15 mouse cellular contexts compared by ENCODE assay signal in genomic region chr12:95267187-95267586, GRCm38 (mm10).
"Had no signal": no experiment of that assay in that cellular context is flagged by ENCODE, and none has a peak within 500 bp of the region (broad histone marks: within the 10 kb centered on the region; RNA-seq: fewer than 3 reads in every experiment).

No protein-coding gene starts in this region.

- H3K4me1 ChIP-seq: liver, embryonic 15.5 days; megakaryocyte, embryonic 14.5 days; midbrain, embryonic 13.5 days; midbrain, embryonic 15.5 days; neural tube, embryonic 12.5 days; stomach, embryonic 15.5 days had no signal

- H3K9ac ChIP-seq: liver, embryonic 15.5 days; liver, postnatal 0 days; midbrain, embryonic 13.5 days; midbrain, embryonic 15.5 days; neural tube, embryonic 12.5 days; stomach, embryonic 15.5 days had no signal

- H3K4me3 ChIP-seq: liver, embryonic 15.5 days; megakaryocyte, embryonic 14.5 days; midbrain, embryonic 13.5 days; midbrain, embryonic 15.5 days; neural tube, embryonic 12.5 days; stomach, embryonic 15.5 days had no signal

- ATAC-seq: liver, postnatal 0 days; lung, postnatal 0 days; midbrain, embryonic 13.5 days; midbrain, embryonic 15.5 days had no signal

- DNase-seq: liver, postnatal 0 days; right cerebral cortex, postnatal 14 days; thymus, adult 2 months; thymus, postnatal 25 days; thymus, postnatal 4 days had no signal

- H3K27me3 ChIP-seq: liver, embryonic 15.5 days; megakaryocyte, embryonic 14.5 days; midbrain, embryonic 13.5 days; midbrain, embryonic 15.5 days; neural tube, embryonic 12.5 days; stomach, embryonic 15.5 days had no signal

- H3K4me2 ChIP-seq: liver, embryonic 15.5 days; midbrain, embryonic 11.5 days; midbrain, embryonic 13.5 days; midbrain, embryonic 15.5 days; neural tube, embryonic 12.5 days; stomach, embryonic 15.5 days had no signal

- H3K36me3 ChIP-seq: liver, embryonic 15.5 days; midbrain, embryonic 13.5 days; midbrain, embryonic 15.5 days; neural tube, embryonic 12.5 days; stomach, embryonic 15.5 days had no signal

- H3K27ac ChIP-seq: liver, embryonic 15.5 days; macrophage; midbrain, embryonic 13.5 days; midbrain, embryonic 15.5 days; neural tube, embryonic 12.5 days; stomach, embryonic 15.5 days; stomach, postnatal 0 days had no signal

- H3K9me3 ChIP-seq: liver, embryonic 15.5 days; midbrain, embryonic 13.5 days; midbrain, embryonic 15.5 days; neural tube, embryonic 12.5 days; stomach, embryonic 15.5 days had no signal
